Mouse (Mus musculus) stomach, postnatal 0 days (tissue): ENCODE results near the gene Rftn1.

Experiments
- CTCF ChIP-seq: IDR thresholded peaks from 2 replicates; pipeline ENCODE4 v1.5.1; 2016; ENCODE audit warnings: antibody characterized with exemption, low read depth, mild to moderate bottlenecking, moderate library complexity
- EP300 ChIP-seq: optimal IDR thresholded peaks from 2 replicates; pipeline ENCODE3; 2016; ENCODE audit warnings: antibody characterized with exemption

DNA sequence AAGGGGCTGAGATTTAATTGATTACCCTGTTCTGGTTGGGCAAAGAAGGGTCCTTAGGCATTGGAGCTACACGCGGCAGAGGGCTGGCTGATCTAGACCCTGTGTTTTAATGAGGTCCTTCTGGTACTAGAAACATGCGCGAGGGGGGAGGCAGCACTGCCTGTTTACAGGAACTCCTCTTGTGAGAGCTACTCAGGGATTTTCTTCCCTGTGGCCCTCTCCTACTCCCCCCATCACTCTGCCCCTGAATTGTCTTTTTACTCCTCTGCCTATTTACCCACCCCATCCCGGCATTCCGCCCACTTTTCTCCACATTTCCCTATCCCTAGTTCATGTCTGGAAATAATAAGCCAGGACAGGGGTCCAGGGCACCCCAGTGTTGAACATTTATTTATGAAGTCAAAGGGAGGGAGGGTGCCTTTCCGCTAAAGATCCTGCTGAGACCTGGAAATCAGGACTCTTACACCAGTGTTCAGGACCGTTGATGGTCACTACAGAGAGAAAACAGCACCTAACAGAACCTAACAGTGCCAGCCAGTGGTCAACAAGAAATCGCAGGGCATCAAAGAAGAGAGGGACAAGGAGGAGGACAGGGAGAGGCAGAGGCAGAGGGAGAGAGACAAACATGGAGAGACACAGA, 964 bp upstream of the Rftn1 start:
- TF ChIP-seq CTCF (no peak), EP300 (no peak)
